Mouse (Mus musculus) ES-E14 (cell line): Measurements from ENCODE around the gene Olfr1128.

Experiments
- CHD2 ChIP-seq: IDR thresholded peaks from 2 replicates; pipeline ENCODE4 v1.6.1; 2014; ENCODE audit warnings: mild to moderate bottlenecking, low read depth, low read length, inconsistent platforms
- MAFK ChIP-seq: IDR thresholded peaks from 2 replicates; pipeline ENCODE4 v1.6.1; 2014; ENCODE audit warnings: mild to moderate bottlenecking, low read depth, low read length, inconsistent platforms; ENCODE audit not compliant: insufficient read depth
- ZC3H11A ChIP-seq: IDR thresholded peaks from 2 replicates; pipeline ENCODE4 v1.6.1; 2012; ENCODE audit warnings: low read depth, mild to moderate bottlenecking, inconsistent platforms, low read length, borderline replicate concordance
- ZNF384 ChIP-seq: IDR thresholded peaks from 2 replicates; pipeline ENCODE4 v1.6.1; 2012; ENCODE audit warnings: low read depth, low read length, inconsistent platforms

DNA sequence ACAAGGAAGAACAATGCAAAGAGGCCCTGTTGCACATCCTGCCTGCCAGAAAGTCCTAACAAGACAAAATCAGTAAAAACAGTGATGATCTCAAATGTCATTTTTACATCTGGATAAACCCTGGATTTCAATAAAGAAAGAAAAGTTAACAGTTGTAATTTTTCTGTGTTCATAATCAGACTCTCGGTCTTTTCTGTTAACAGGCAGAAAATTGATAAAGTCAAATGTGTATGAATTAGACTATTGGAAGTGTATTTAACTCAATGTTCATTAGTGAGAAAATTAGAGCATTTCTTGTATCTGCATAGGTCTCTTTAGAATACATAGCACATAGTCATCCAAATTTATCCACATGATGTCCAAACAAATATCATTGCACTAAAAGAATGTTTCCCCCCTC is at the start of gene Olfr1128:
- TF ChIP-seq ZC3H11A, result no peak
- TF ChIP-seq MAFK, result no peak
- no peak for TF ChIP-seq ZNF384
- no peak for TF ChIP-seq CHD2
